14 mouse cellular contexts compared by ENCODE assay signal in genomic region chr5:137826421-137826820, GRCm38 (mm10). TPM values are rescaled to one million over a fixed set of nuclear protein-coding genes. Genes with fewer than 3 reads are reported as not detected.
"Had no signal": no experiment of that assay in that cellular context is flagged by ENCODE, and none has a peak within 500 bp of the region (broad histone marks: within the 10 kb centered on the region; RNA-seq: fewer than 3 reads in every experiment).

No protein-coding gene starts in this region.

- DNase-seq: kidney, postnatal 25 days; layer of hippocampus, adult 9-11 months; liver; lung, adult 18-20 months; lung, postnatal 10 days; lung, postnatal 36 days; right cerebral cortex, adult 18-20 months; right cerebral cortex, postnatal 14 days; right cerebral cortex, postnatal 4 days; thymus, adult 18-20 months had no signal

RNA-seq across cellular contexts. Expression of gene Pilrb1, which starts 31.5 kb away (rescaled TPM):
- total RNA-seq: layer of hippocampus, adult 2 months; layer of hippocampus, postnatal 25 days; left cerebral cortex, adult 18-20 months; left cerebral cortex, postnatal 25 days had no signal

RNA-seq across cellular contexts. Expression of gene Pilrb2, which starts 45.2 kb away (rescaled TPM):
- total RNA-seq: layer of hippocampus, adult 2 months; layer of hippocampus, postnatal 25 days; left cerebral cortex, postnatal 25 days had no signal
